Mouse (Mus musculus): ENCODE results near the gene Dusp10. TPM values are rescaled to one million over a fixed set of nuclear protein-coding genes. Genes with fewer than 3 reads are reported as not detected.

Gene Dusp10
- polyA plus RNA-seq, 1 experiment from 2014 or later: 7.5 TPM

DNA sequence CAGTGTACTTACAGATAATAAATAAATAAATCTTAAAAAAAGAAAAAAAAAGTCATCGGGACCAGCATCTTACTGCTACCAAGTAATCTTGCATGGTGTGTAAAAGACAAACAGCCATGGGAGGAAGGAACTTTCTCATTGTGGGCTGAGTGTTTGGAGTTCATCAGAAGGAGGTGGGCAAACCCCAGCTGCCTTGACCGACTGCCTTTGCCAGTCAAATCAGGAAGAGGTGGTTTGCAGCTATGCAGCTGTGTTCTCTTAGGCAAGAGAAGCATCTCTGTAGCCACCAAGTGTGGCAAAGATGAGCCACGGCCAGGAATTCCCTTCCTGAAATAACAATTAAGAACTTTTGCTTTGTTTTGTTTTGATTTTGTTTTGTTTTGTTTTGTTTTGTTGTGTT is 989 bp downstream of the Dusp10 start:
- H3K27ac ChIP-seq: no peak overlapping the region
- no peaks in the 10 kb centered on the region for H3K27me3 ChIP-seq
- H3K4me3 ChIP-seq: no peak overlapping the region
- WGBS: 85% methylated on average over 3 of the region's 3 CpGs
- ATAC-seq (ENCODE audit: low FRiP score): no peak
- no peaks in the 10 kb centered on the region for H3K9me3 ChIP-seq (replicated peaks)
- no peak overlapping the region for H3K4me2 ChIP-seq (replicated peaks)
- H3K4me1 ChIP-seq: peaks cover 1% of the 10 kb centered on the region; the same call in 1 of the 2 replicates
- no peak overlapping the region for H3K9ac ChIP-seq
- no peaks in the 10 kb centered on the region for H3K36me3 ChIP-seq

DNA sequence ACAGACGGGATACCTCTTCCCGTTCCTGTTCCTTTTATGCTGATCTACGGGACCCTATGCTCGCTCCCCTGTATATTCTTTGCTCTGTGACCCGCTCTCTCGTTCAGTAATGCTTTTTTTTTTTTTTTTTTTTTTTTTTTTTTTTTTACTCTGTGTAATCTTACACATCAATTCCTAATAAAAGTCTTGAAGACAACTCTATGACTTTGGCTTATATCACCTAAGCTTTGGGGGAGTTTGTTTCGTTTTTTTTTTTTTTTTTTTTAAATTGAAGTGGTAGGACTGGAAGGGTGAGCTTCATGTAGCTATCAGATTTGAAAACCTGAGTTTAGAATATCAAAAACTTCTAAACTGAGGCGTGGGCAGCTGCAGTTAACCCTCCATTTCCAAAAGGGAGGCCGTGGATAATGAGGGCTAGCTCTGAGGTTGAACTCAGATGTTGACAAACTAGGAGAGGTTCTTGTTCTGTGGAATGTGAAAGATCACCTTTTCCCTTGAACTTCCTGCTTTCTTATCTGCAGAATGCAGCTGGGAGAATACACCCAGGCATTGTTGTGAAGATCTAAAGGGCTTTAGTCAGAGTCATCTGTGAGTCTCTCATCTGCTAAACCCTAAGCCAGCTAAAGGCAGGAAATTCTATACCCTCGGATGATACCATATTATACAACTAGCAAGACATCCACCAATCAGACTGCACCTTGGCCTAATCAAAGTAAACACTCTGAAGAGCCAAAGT is 3.1 kb downstream of the Dusp10 start:
- no peak overlapping the region for H3K27ac ChIP-seq
- H3K4me1 ChIP-seq: peaks cover 4% of the 10 kb centered on the region; the same call in 1 of the 2 replicates
- WGBS: 83% methylated on average over 10 of the region's 10 CpGs
- no peaks in the 10 kb centered on the region for H3K36me3 ChIP-seq
- no peak overlapping the region for H3K4me2 ChIP-seq (replicated peaks)
- no peak overlapping the region for H3K9ac ChIP-seq
- H3K9me3 ChIP-seq (replicated peaks): no peaks in the 10 kb centered on the region
- H3K4me3 ChIP-seq: no peak overlapping the region
- no peak for ATAC-seq (ENCODE audit: low FRiP score)
- no peaks in the 10 kb centered on the region for H3K27me3 ChIP-seq

DNA sequence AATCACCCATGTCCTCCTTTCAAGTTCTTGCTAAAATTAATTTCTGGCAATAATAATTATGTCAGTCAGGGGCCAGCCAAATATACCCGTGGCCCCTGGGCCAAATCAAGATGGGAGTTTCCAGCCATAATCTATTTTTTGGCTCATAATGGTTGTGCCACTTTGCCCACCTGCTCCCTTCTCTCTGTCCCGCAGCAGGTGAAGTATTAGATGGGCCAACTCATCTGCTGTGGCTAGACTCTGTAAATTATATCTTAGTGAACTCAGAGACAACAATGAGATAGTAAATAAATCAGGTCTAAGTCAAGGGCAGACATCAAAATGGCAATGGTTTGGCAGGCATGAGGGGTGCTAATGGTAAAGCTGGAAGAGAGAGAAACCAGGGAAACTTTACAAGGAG is 4.5 kb downstream of the Dusp10 start:
- Histone ChIP-seq H3K4me1 (peaks cover 4% of the 10 kb centered on the region; the same call in 1 of the 2 replicates), H3K4me3 (no peak overlapping the region), H3K27ac (no peak overlapping the region), H3K4me2 (replicated peaks) (no peak overlapping the region), H3K27me3 (no peaks in the 10 kb centered on the region), H3K9me3 (replicated peaks) (no peaks in the 10 kb centered on the region), H3K36me3 (no peaks in the 10 kb centered on the region), H3K9ac (no peak overlapping the region)
- no peak for ATAC-seq (ENCODE audit: low FRiP score)
- 92% methylated on average over 2 of the region's 2 CpGs for WGBS

DNA sequence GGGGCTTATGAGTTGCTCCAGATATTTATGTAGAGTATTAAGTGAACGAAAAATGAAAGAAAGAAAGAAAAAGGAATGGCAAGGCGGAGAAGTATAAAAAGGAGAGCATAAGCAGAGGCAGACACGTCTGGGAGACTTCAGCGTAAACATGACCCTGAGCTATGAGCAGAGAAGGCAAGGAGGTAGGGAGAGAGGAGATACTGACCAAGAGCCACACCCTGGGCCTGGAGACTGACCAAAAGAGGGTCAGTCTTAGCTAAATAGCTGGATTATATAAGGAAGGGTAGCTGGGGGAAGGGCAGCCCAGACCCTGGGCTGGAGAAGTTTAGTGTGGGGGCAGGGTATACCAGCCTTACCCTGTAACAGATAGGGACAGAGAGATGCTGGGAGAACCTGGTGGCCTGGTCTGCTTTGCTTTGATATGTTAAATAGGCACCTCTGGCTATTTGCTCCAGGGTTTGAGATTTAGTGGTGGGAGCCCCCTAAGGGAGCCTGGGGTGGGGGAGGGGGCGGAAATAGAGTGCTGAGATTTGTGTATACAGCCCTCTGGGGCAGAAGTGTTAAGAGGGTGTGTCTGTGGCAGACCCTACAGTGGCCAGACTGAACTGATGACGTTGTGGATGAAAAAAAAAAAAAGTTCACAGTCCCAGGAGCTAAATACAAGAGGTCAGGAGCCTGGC is 6.1 kb downstream of the Dusp10 start:
- no peak overlapping the region for H3K4me2 ChIP-seq (replicated peaks)
- H3K27ac ChIP-seq: no peak overlapping the region
- ATAC-seq (ENCODE audit: low FRiP score): no peak
- WGBS: 47% methylated on average over 6 of the region's 6 CpGs
- no peak overlapping the region for H3K9ac ChIP-seq
- H3K4me3 ChIP-seq: no peak overlapping the region
- H3K9me3 ChIP-seq (replicated peaks): no peaks in the 10 kb centered on the region
- H3K4me1 ChIP-seq: peaks cover 4% of the 10 kb centered on the region; the same call in 1 of the 2 replicates
- H3K36me3 ChIP-seq: no peaks in the 10 kb centered on the region
- no peaks in the 10 kb centered on the region for H3K27me3 ChIP-seq

- WGBS: 39% methylated on average over 6 of the region's 6 CpGs
- ATAC-seq (ENCODE audit: low FRiP score): no peak
Measured at GRCm38 (mm10) chr1:184019722-184020107, 6.6 kb downstream of the Dusp10 start.

GRCm38 (mm10) chr1:184023971-184024370 is 10.9 kb downstream of the Dusp10 start:
- Histone ChIP-seq H3K4me2 (replicated peaks) (no peak overlapping the region), H3K36me3 (no peaks in the 10 kb centered on the region), H3K9ac (no peak overlapping the region), H3K4me1 (peaks cover 3% of the 10 kb centered on the region; the same call in 1 of the 2 replicates), H3K27ac (no peak overlapping the region), H3K4me3 (no peak overlapping the region), H3K9me3 (replicated peaks) (no peaks in the 10 kb centered on the region), H3K27me3 (no peaks in the 10 kb centered on the region)
- WGBS: 56% methylated on average over 2 of the region's 2 CpGs
- ATAC-seq (ENCODE audit: low FRiP score): no peak

More at GRCm38 (mm10) chr1:184019722-184020107, 6.6 kb downstream of the Dusp10 start:
- no peaks in the 10 kb centered on the region for H3K27me3 ChIP-seq
- no peaks in the 10 kb centered on the region for H3K9me3 ChIP-seq (replicated peaks)
- H3K36me3 ChIP-seq: no peaks in the 10 kb centered on the region
- H3K4me3 ChIP-seq: no peak overlapping the region
- H3K4me2 ChIP-seq (replicated peaks): no peak overlapping the region
- H3K27ac ChIP-seq: no peak overlapping the region
- H3K4me1 ChIP-seq: peaks cover 4% of the 10 kb centered on the region; the same call in 1 of the 2 replicates
- H3K9ac ChIP-seq: no peak overlapping the region

DNA sequence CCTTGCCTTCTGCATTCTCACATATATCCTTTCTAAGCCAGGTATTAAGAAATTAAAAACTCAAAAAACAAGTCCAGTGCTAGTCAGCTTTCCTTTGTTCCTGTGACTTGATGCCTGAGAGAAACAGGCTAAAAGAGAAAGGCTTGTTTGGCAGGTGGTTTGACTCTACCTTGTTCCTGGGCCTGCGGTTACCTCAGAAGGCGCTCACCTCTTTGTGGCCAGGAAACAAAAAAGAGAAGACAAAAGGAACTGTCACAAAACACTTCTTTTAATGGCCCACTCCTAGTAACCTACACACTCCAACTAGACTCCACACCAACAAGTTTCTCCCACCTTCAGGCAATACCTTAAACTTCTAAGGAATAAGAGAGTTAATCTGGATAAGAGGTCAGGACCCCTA is 11.5 kb downstream of the Dusp10 start:
- 98% methylated on average over 2 of the region's 2 CpGs for WGBS
- Histone ChIP-seq H3K4me2 (replicated peaks) (no peak overlapping the region), H3K27me3 (no peaks in the 10 kb centered on the region), H3K9me3 (replicated peaks) (no peaks in the 10 kb centered on the region), H3K36me3 (no peaks in the 10 kb centered on the region), H3K27ac (no peak overlapping the region), H3K4me3 (no peak overlapping the region), H3K4me1 (no peaks in the 10 kb centered on the region), H3K9ac (no peak overlapping the region)
- ATAC-seq (ENCODE audit: low FRiP score): no peak

DNA sequence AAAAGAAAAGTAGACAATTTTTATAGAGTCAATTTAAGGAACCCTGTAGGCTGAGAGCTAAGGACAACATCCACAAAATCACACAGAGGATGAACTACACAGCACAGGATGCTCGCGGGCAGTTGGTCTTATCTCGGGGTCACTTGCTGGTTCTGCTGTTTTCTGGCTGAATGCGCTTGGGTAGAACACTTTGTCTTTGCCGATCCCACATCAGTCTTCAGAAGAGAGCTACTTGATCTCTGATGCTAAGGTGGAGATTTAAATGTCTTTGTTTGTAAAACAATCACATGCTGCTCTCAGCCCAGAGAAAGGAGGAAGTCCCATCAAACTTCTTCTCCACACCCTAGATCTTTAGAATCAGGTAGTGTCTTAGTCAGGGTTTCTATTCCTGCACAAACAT is 12.0 kb downstream of the Dusp10 start:
- Histone ChIP-seq H3K27ac (no peak overlapping the region), H3K36me3 (no peaks in the 10 kb centered on the region), H3K9ac (no peak overlapping the region), H3K9me3 (replicated peaks) (no peaks in the 10 kb centered on the region), H3K4me1 (no peaks in the 10 kb centered on the region), H3K27me3 (no peaks in the 10 kb centered on the region), H3K4me2 (replicated peaks) (no peak overlapping the region), H3K4me3 (no peak overlapping the region)
- WGBS: 96% methylated on average over 5 of the region's 5 CpGs
- ATAC-seq (ENCODE audit: low FRiP score): no peak

GRCm38 (mm10) chr1:184027039-184027438 is 13.9 kb downstream of the Dusp10 start:
- no peaks in the 10 kb centered on the region for H3K9me3 ChIP-seq (replicated peaks)
- H3K4me1 ChIP-seq: no peaks in the 10 kb centered on the region
- no peaks in the 10 kb centered on the region for H3K36me3 ChIP-seq
- no peaks in the 10 kb centered on the region for H3K27me3 ChIP-seq
- no peak overlapping the region for H3K4me2 ChIP-seq (replicated peaks)
- H3K4me3 ChIP-seq: no peak overlapping the region
- H3K9ac ChIP-seq: no peak overlapping the region
- H3K27ac ChIP-seq: no peak overlapping the region
- ATAC-seq (ENCODE audit: low FRiP score): no peak
- 89% methylated on average over 3 of the region's 3 CpGs for WGBS

DNA sequence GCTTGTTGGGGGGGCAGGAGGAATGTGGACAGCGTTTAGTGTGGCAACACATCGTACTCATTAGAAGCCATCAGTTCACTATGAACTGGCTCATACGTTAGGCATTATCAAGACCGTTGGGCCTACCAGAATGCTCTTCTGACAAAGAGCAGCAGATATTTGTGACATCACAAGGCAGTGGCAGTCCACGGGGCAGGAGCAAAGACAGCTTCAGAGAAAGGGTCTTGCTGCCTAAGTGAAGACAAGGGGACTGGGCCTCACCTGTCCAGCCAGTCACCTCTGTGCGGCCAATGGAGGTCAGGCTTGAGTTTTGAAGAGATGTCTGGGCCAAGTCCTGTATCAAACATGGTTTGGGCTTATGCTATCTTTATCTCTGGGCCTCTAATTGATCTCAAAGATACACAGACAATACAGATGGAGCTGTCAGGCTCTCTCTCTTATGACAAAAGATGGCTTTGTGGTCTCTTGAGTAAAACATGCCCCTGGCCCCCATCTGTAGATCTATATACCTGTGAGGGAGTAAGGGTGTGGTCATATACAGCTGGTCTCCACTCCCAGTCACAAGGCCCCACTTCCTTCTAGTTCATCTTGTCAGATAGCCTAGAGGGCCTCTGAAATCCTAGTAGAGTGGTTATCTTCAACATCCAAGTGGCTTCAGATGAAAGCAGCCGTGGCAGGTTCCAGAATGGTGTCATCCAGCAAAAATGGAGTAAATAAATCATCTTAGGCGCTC is 17.1 kb downstream of the Dusp10 start:
- no peak overlapping the region for H3K9ac ChIP-seq

GRCm38 (mm10) chr1:184032682-184033389 is 19.7 kb downstream of the Dusp10 start:
- no peaks in the 10 kb centered on the region for H3K9me3 ChIP-seq (replicated peaks)
- no peaks in the 10 kb centered on the region for H3K27me3 ChIP-seq
- peak overlapping the region; percentile 75 for H3K4me2 ChIP-seq (replicated peaks)
- peak overlapping the region; percentile 96 for H3K27ac ChIP-seq
- peak overlapping the region; percentile 64 for H3K4me3 ChIP-seq
- no peak for ATAC-seq (ENCODE audit: low FRiP score)
- 19% methylated on average over 19 of the region's 19 CpGs for WGBS
- no peaks in the 10 kb centered on the region; the same call in 1 of the 2 replicates for H3K36me3 ChIP-seq
- H3K9ac ChIP-seq: peak overlapping the region; percentile 83
- H3K4me1 ChIP-seq: peaks cover 27% of the 10 kb centered on the region

More for the DNA sequence above, 17.1 kb downstream of the Dusp10 start:
- Histone ChIP-seq H3K9me3 (replicated peaks) (no peaks in the 10 kb centered on the region), H3K4me2 (replicated peaks) (no peak overlapping the region), H3K36me3 (no peaks in the 10 kb centered on the region), H3K27ac (no peak overlapping the region), H3K4me3 (no peak overlapping the region), H3K4me1 (peaks cover 9% of the 10 kb centered on the region), H3K27me3 (no peaks in the 10 kb centered on the region)
- WGBS: 96% methylated on average over 8 of the region's 8 CpGs
- ATAC-seq (ENCODE audit: low FRiP score): no peak

Measured in hindbrain, embryonic 12.5 days (tissue).